Mouse (Mus musculus) limb, embryonic 14.5 days (tissue): ENCODE measurements around the gene Dync1i2. TPM values are rescaled to one million over a fixed set of nuclear protein-coding genes. Genes with fewer than 3 reads are reported as not detected.

Experiments used
- ATAC-seq: fragments of 200-750 bp; cut with Nextera tagmentation; 2 replicates; pipeline ENCODE4 v1.8.0; 2017; ENCODE audit warnings: low read depth, moderate number of reproducible peaks, moderate TSS enrichment; ENCODE audit not compliant: low FRiP score
- DNase-seq: peaks from one replicate; pipeline ENCODE4 v3.0.0-alpha.2; 2015; ENCODE audit warnings: low spot score
- H3K27ac ChIP-seq: fragments of 300-500 bp; sonication (generic); replicated peaks from 2 replicates; pipeline ENCODE4 v1.5.1; 2014; ENCODE audit warnings: low read depth, mild to moderate bottlenecking, low read length, moderate library complexity, mixed read lengths
- H3K27me3 ChIP-seq: fragments of 300-500 bp; sonication (generic); 2 replicates; pipeline ENCODE4 v1.6.1; 2014; ENCODE audit warnings: low read length, mixed read lengths; ENCODE audit not compliant: control insufficient read depth, insufficient read depth
- H3K36me3 ChIP-seq: fragments of 300-500 bp; sonication (generic); 2 replicates; pipeline ENCODE4 v1.6.1; 2014; ENCODE audit warnings: mild to moderate bottlenecking, low read length, moderate library complexity, mixed read lengths; ENCODE audit not compliant: control insufficient read depth, insufficient read depth
- H3K4me1 ChIP-seq: fragments of 300-500 bp; sonication (generic); 2 replicates; pipeline ENCODE4 v1.6.1; 2014; ENCODE audit warnings: antibody characterized with exemption, low read length, mixed read lengths; ENCODE audit not compliant: control insufficient read depth, insufficient read depth
- H3K4me2 ChIP-seq: fragments of 300-500 bp; sonication (generic); replicated peaks from 2 replicates; pipeline ENCODE4 v1.6.1; 2014; ENCODE audit warnings: low read depth, mild to moderate bottlenecking, low read length, moderate library complexity; ENCODE audit not compliant: severe bottlenecking
- H3K4me3 ChIP-seq: fragments of 300-500 bp; sonication (generic); replicated peaks from 2 replicates; pipeline ENCODE4 v1.5.1; 2014; ENCODE audit warnings: low read length
- H3K9ac ChIP-seq: fragments of 300-500 bp; sonication (generic); 2 replicates; pipeline ENCODE4 v1.6.1; 2014; ENCODE audit warnings: mild to moderate bottlenecking, low read depth, low read length, moderate library complexity; ENCODE audit not compliant: severe bottlenecking
- H3K9me3 ChIP-seq: fragments of 300-500 bp; sonication (generic); 2 replicates; pipeline ENCODE4 v1.6.1; 2016; ENCODE audit warnings: low read length; ENCODE audit not compliant: control insufficient read depth
- POLR2A ChIP-seq: fragments of 200-500 bp; IDR thresholded peaks from 2 replicates; pipeline ENCODE4 v1.8.0; 2012; ENCODE audit warnings: inconsistent platforms, mild to moderate bottlenecking, moderate library complexity, borderline replicate concordance; ENCODE audit not compliant: insufficient read depth, insufficient read length; ENCODE audit errors: extremely low read depth
- WGBS: fragments of 180-500 bp; shearing (Covaris S2); extraction: QIAGEN DNeasy Blood & Tissue Kit; methylation state at CpG from one replicate; pipeline ENCODE4 v1.1.7; 2014; 5-methylcytosine and 5-hydroxymethylcytosine counted together
- polyA plus RNA-seq, 2 experiments: library from polyadenylated mRNA; depleted of rRNA in 1 of 2; stranded (reverse) in 1 of 2; unstranded in 1 of 2; fragments of >200 nt; fragmentation: Nextera tagmentation in 1 of 2; extraction: Ambion mirVana in 1 of 2; gene quantifications; 2 replicates each; pipeline versions ENCODE4 v1.2.1 to v1.2.3; 2012 to 2014

Dync1i2 gene
- polyA plus RNA-seq, 2 experiments, result 94.7 to 95.0 TPM

DNA sequence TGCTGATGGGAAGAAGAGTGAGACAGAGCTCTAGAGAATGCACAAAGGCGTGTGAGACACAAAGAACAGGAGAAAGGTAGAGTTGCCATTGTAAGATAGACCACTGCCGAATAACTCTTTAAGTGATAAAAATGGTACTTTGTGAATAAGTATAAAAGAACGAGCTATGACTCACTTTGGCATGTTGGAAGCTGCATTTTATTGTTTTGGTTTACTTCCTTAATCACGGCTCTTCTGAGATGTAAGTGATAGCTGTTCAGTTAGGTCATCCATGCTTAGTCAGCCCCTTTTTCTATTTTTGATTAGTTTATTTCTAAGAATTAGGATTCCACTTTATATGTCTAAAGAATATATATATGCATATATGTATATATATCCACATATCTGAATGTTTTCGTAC, 20.4 kb downstream of the Dync1i2 start:
- Histone ChIP-seq H3K27me3 (no peaks in the 10 kb centered on the region), H3K36me3 (peaks cover 39% of the 10 kb centered on the region), H3K9me3 (no peaks in the 10 kb centered on the region), H3K9ac (no peak overlapping the region), H3K4me2 (no peak overlapping the region), H3K4me3 (no peak overlapping the region), H3K4me1 (0 out of 2 replicates have a peak, but pooled peaks cover 1% of the 10 kb centered on the region), H3K27ac (no peak overlapping the region)
- DNase-seq (no peak), ATAC-seq (no peak)
- WGBS, result 90% methylated on average over 5 of the region's 5 CpGs
- TF ChIP-seq POLR2A, result no peak

DNA sequence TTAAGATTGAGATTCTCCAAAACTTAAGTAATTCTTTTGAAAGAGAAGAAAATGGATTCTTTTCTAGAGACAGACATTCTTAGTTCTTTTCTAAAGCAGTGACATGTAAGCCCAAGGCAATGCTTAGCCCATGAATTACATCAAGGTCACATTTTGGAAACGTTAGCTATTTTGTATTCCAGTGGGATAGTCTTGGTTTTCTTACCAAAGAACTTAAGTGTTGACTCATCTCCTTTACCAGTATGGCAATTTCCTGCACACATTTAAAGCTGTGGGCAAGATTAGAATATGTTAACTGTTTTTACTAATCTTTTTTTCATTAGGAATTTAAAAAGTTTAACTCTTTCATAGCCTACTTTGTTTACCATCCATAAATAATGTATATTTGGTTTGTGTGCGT, 21.5 kb downstream of the Dync1i2 start:
- ATAC-seq, result no peak
- no peak for TF ChIP-seq POLR2A

DNA sequence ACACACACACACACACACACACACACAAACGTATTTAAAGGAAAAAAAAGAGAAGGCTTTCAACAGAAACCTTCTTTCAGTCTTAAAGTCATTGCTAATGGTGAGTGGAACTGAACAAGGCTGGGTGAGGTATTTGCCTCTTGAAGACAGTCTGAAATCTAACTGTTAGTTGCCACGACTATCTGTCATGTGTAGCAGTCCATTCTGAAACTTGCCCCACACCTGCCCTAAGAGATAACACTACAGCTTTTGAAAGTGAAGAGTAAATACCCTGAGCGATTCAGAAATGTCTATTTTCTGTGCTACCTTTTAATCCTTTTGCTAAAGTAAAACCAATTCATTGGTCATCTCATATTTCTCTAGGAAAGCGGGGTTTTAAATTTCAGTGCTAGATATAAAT, 23.9 kb downstream of the Dync1i2 start:
- no peak overlapping the region for H3K27ac ChIP-seq
- H3K9ac ChIP-seq, result no peak overlapping the region
- DNase-seq (no peak), ATAC-seq (no peak)
- 91% methylated on average over 4 of the region's 4 CpGs for WGBS
- TF ChIP-seq POLR2A, result no peak
- H3K27me3 ChIP-seq, result no peaks in the 10 kb centered on the region
- H3K4me2 ChIP-seq, result no peak overlapping the region
- no peak overlapping the region for H3K4me3 ChIP-seq
- peaks cover 51% of the 10 kb centered on the region for H3K36me3 ChIP-seq
- no peaks in the 10 kb centered on the region for H3K4me1 ChIP-seq
- H3K9me3 ChIP-seq, result no peaks in the 10 kb centered on the region

More for the DNA sequence above, 21.5 kb downstream of the Dync1i2 start:
- no peaks in the 10 kb centered on the region for H3K27me3 ChIP-seq
- H3K4me2 ChIP-seq, result no peak overlapping the region
- H3K4me3 ChIP-seq, result no peak overlapping the region
- DNase-seq, result no peak
- H3K27ac ChIP-seq, result no peak overlapping the region
- WGBS, result 77% methylated on average over 2 of the region's 2 CpGs
- no peaks in the 10 kb centered on the region for H3K4me1 ChIP-seq
- H3K36me3 ChIP-seq, result peaks cover 45% of the 10 kb centered on the region
- H3K9ac ChIP-seq, result no peak overlapping the region
- H3K9me3 ChIP-seq, result no peaks in the 10 kb centered on the region

DNA sequence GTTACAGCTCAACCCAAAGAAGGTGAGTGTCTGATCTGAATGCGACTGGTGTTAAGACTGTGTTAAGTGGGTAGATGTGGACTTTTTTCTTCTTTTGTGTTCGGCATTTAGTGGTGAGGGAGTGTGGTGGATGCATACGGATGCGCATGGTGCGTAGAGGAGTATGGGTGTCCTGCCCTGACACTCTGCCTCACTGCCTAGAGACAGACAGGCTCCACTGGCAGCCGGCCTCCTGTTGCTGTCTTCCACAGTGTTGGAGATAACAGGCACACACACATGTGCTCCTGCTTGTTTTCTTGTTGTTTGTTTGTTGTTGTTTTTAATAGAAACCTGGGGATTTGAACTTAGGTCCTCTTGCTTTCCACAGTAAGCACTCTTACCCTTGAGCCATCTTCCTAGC, 24.5 kb downstream of the Dync1i2 start:
- Histone ChIP-seq H3K9me3 (no peaks in the 10 kb centered on the region), H3K4me2 (no peak overlapping the region), H3K4me3 (no peak overlapping the region), H3K27me3 (no peaks in the 10 kb centered on the region), H3K9ac (no peak overlapping the region), H3K4me1 (no peaks in the 10 kb centered on the region), H3K36me3 (peaks cover 51% of the 10 kb centered on the region), H3K27ac (no peak overlapping the region)
- DNase-seq (no peak), ATAC-seq (no peak)
- no peak for TF ChIP-seq POLR2A
- WGBS, result 96% methylated on average over 6 of the region's 6 CpGs

DNA sequence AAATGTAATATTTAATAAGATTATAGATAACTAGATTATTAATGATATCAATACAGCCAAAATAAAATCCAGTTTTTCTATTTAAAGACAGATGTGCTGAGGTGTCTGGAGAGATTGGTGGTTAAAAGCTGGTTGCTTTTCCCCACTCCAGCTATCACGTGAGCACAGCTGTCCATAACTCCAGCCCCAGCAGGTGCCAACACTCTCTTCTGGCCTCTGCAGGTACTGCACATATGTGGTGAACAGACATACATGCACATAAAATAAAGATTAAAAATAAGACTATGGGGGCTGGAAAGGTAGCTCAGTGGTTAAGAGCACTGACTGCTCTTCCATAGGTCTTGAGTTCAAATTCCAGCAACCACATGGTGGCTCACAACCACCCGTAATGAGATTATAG, 30.0 kb downstream of the Dync1i2 start:
- DNase-seq, result no peak
- H3K9ac ChIP-seq, result no peak overlapping the region
- no peaks in the 10 kb centered on the region for H3K4me1 ChIP-seq
- no peak for ATAC-seq
- no peaks in the 10 kb centered on the region for H3K27me3 ChIP-seq
- peaks cover 50% of the 10 kb centered on the region for H3K36me3 ChIP-seq
- 88% methylated on average over 2 of the region's 2 CpGs for WGBS
- no peaks in the 10 kb centered on the region for H3K9me3 ChIP-seq
- no peak for TF ChIP-seq POLR2A
- H3K27ac ChIP-seq, result no peak overlapping the region
- no peak overlapping the region for H3K4me2 ChIP-seq
- H3K4me3 ChIP-seq, result no peak overlapping the region

DNA sequence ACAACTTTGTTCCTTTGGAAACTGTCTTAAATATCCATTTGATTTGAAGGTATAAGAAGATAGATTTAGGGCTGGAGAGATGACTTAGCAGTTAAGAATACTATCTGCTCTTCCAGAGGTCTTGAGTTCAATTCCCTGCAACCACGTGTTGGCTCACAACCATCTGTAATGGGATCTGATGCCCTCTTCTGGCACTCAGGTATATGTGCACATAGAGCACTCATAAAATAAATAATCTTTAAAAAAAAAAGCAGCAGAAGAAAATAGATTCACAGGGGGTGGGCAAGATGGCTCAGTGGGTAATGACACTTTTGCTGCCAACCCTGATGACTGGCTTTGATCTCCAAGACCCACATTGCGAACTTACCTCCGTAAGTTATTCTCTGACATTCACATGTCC, 30.7 kb downstream of the Dync1i2 start:
- Histone ChIP-seq H3K27me3 (no peaks in the 10 kb centered on the region), H3K36me3 (peaks cover 50% of the 10 kb centered on the region), H3K9me3 (no peaks in the 10 kb centered on the region), H3K4me2 (no peak overlapping the region), H3K4me3 (no peak overlapping the region), H3K9ac (no peak overlapping the region), H3K27ac (no peak overlapping the region), H3K4me1 (no peaks in the 10 kb centered on the region)
- TF ChIP-seq POLR2A, result no peak
- WGBS, result 90% methylated on average over 3 of the region's 3 CpGs
- DNase-seq (no peak), ATAC-seq (no peak)
